Mouse (Mus musculus): Measurements from ENCODE around the gene Vmn1r2. TPM values are rescaled to one million over a fixed set of nuclear protein-coding genes. Genes with fewer than 3 reads are reported as not detected.

The Vmn1r2 gene
- not detected in 2 replicates for polyA plus RNA-seq (2012; rRNA removed; ENCODE audit: low replicate concordance)

GRCm38 (mm10) chr4:3167020-3167419 is at the start of gene Vmn1r2:
TSS of gene Vmn1r2 (plus strand) at chr4:3167320.

GRCm38 (mm10) chr4:3185258-3185657 is 18.1 kb downstream of the Vmn1r2 start, which contains the start of gene Vmn1r3:
TSS of gene Vmn1r3 (minus strand) at chr4:3185358.

Other genes starting within 250 kb of the Vmn1r2 start
- gene Vmn1r3, start 18.0 kb downstream of the Vmn1r2 start, polyA plus RNA-seq (2012; rRNA removed; ENCODE audit: low replicate concordance), result not detected in 2 replicates

Data from subcutaneous adipose tissue, adult 2 months (tissue).